Mouse (Mus musculus): ENCODE results near the gene Dact3. TPM values are rescaled to one million over a fixed set of nuclear protein-coding genes. Genes with fewer than 3 reads are reported as not detected.

Gene Dact3
- 6.1 and 84.2 TPM in 2 replicates for polyA plus RNA-seq (2012; rRNA removed; ENCODE audit: low replicate concordance)

DNA sequence AGATGAGACGGTGACA is at the start of gene Dact3:
TSS of gene Dact3 (plus strand) at position 8 of the 16 bp plus-strand sequence.

GRCm38 (mm10) chr7:16842645-16843063 is 32.5 kb upstream of the Dact3 start, which contains the start of gene Prkd2:
Gene Prkd2, plus strand, starts transcription at chr7:16842902.

DNA sequence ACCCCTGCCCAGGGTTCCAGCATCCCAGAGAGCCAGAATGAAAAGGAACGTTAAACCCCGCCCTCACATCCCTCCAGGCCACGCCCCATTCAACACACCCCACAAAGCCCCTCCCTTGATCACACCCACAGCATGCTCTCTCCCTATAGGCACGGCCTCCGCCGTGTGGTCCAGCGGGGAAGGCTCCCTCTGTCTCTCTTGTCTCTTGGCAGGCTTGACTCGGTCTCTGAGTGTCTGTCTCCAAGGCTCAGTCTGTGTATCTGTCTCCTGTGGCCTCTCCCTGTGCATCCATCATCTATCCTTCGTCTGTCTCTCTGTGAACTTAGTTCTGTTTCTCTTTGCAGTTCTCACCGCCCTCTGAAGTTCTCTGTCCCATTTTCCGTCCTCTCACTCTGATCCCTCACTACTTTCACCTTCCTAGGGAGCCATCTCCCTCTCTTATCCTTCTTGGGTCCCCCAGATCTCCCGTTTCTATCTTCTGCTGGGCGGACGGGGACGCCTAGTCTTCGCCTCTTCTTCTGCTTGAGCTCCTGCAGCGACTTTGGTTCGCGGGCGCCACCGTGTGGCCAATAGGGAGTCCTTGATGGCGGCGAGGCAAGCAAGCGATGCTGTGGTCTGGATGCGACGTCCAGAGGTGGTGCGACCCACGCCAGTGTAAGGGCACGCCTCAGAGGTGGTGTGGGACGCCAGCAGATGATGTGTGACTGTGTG is 16.7 kb downstream of the Dact3 start, which contains the start of gene Gng8:
TSS of gene Gng8 (plus strand) at position 146 of the 711 bp plus-strand sequence.

DNA sequence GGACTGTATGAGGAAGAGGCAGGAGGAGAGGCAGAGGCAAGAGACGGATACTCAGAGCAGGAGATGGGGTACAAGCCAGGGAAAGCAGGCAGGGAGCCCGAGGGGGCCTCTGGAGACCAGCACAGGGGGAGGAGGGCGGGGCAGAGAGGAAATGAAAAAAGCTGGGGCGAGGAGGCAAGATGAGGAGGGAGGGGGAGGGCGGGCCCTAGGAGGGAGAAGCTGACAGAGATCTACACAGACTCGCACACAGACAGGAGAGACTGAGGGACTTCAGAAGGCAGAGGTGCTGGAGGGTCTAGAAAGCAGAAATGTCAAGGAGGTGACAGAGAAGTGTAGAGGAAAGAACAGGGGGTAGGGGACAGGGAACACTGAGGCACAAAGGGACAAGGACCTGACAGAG is 31.2 kb downstream of the Dact3 start, which contains the start of gene Ptgir:
TSS of gene Ptgir (plus strand) at position 210 of the 400 bp plus-strand sequence.

GRCm38 (mm10) chr7:16924037-16924834 is 49.1 kb downstream of the Dact3 start, which contains the start of gene Calm3:
Gene Calm3, minus strand, starts transcription at chr7:16924114.

Other genes starting within 250 kb of the Dact3 start
- gene Ceacam15, start 199.6 kb upstream of the Dact3 start, polyA plus RNA-seq (2012; rRNA removed; ENCODE audit: low replicate concordance): not detected in 2 replicates
- gene Ceacam9, start 153.4 kb upstream of the Dact3 start, polyA plus RNA-seq (2012; rRNA removed; ENCODE audit: low replicate concordance): not detected in 2 replicates
- 367 and 369 TPM in 2 replicates for gene Ap2s1, start 136.9 kb upstream of the Dact3 start, polyA plus RNA-seq (2012; rRNA removed; ENCODE audit: low replicate concordance)
- 610 and 2,049 TPM in 2 replicates for gene Slc1a5, start 94.0 kb upstream of the Dact3 start, polyA plus RNA-seq (2012; rRNA removed; ENCODE audit: low replicate concordance)
- gene Strn4, start 59.4 kb upstream of the Dact3 start, polyA plus RNA-seq (2012; rRNA removed; ENCODE audit: low replicate concordance): 135 and 201 TPM in 2 replicates
- 22.2 and 44.9 TPM in 2 replicates for gene Fkrp, start 58.6 kb upstream of the Dact3 start, polyA plus RNA-seq (2012; rRNA removed; ENCODE audit: low replicate concordance)
- 45.3 and 48.4 TPM in 2 replicates for gene Prkd2, start 32.4 kb upstream of the Dact3 start, polyA plus RNA-seq (2012; rRNA removed; ENCODE audit: low replicate concordance)
- 6.5 and 30.5 TPM in 2 replicates for gene Gng8, start 16.5 kb downstream of the Dact3 start, polyA plus RNA-seq (2012; rRNA removed; ENCODE audit: low replicate concordance)
- 9.8 and 12.6 TPM in 2 replicates for gene Ptgir, start 31.2 kb downstream of the Dact3 start, polyA plus RNA-seq (2012; rRNA removed; ENCODE audit: low replicate concordance)
- gene Calm3, start 48.8 kb downstream of the Dact3 start, polyA plus RNA-seq (2012; rRNA removed; ENCODE audit: low replicate concordance): 196 and 348 TPM in 2 replicates
- 0.36 and 3.8 TPM in 2 replicates for gene Pnmal2, start 69.4 kb downstream of the Dact3 start, polyA plus RNA-seq (2012; rRNA removed; ENCODE audit: low replicate concordance)
- 0.13 TPM in 1 of 2 replicates, not detected in the other for gene Pnmal1, start 84.4 kb downstream of the Dact3 start, polyA plus RNA-seq (2012; rRNA removed; ENCODE audit: low replicate concordance)
- gene Gm42372, start 107.8 kb downstream of the Dact3 start, polyA plus RNA-seq (2012; rRNA removed; ENCODE audit: low replicate concordance): 0.03 TPM in 1 of 2 replicates, not detected in the other
- gene Ccdc8, start 117.4 kb downstream of the Dact3 start, polyA plus RNA-seq (2012; rRNA removed; ENCODE audit: low replicate concordance): 3.2 and 13.5 TPM in 2 replicates
- gene Ppp5c, start 152.6 kb downstream of the Dact3 start, polyA plus RNA-seq (2012; rRNA removed; ENCODE audit: low replicate concordance): 129 and 161 TPM in 2 replicates
- 0.85 and 1.6 TPM in 2 replicates for gene Hif3a, start 187.1 kb downstream of the Dact3 start, polyA plus RNA-seq (2012; rRNA removed; ENCODE audit: low replicate concordance)
- gene Psg16, start 198.7 kb downstream of the Dact3 start, polyA plus RNA-seq (2012; rRNA removed; ENCODE audit: low replicate concordance): not detected in 2 replicates